Mouse (Mus musculus) frontal cortex, postnatal 10 days (tissue): ENCODE data around the gene Zzz3.
"Not testable (repeated sequence)": the region's sequence is repeated elsewhere in the genome, so short reads cannot be mapped to it uniquely, and the experiment has no call there.

Experiments used
- DNase-seq, 2 experiments: peaks; one replicate each; pipeline ENCODE4 v3.0.0; 2022; ENCODE audit warnings: low spot score in 2 of 2, mixed read lengths in 1 of 2

Zzz3 gene

DNA sequence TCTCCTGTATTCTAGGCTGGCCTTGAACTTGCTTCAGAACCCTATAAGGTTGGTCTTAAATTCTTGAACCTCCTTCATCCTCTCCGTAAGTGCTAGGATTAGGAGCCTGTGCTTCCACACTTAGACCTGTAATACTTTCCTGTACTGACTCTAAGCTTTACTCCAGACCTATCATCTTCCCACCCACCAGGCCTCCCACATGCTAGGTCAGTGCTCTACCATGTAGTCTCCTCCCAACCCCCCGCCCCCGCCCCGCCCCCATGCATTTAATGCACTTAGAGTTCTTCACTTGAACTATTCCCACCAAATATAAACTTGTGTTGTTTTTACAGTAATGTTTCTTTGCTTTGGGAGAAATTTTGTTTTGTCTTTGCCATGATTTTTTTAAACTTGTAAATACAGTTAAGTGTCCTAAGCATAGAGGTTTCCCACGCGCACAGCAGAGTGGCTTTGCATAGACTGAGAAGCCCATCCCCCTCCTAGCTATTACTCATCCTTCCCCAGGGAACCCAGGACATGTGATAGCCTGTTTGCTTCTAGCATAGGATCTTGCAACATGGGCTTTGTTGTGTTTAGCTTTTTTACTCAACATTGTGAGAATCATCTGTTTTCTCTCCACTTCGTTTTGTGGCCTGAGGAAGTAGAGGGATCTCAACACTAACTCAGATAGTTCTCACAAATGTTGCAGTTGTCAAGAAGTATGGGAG lies 6.8 kb downstream of the Zzz3 start:
- no peak for DNase-seq

GRCm38 (mm10) chr3:152402671-152403066 lies 7.4 kb downstream of the Zzz3 start:
- no peak for DNase-seq

- DNase-seq: no peak
Measured at GRCm38 (mm10) chr3:152403827-152404226, 8.6 kb downstream of the Zzz3 start.

- DNase-seq: no peak
Measured at GRCm38 (mm10) chr3:152405420-152405819, 10.1 kb downstream of the Zzz3 start.

GRCm38 (mm10) chr3:152405978-152406640 lies 10.8 kb downstream of the Zzz3 start:
- DNase-seq: no peak

DNA sequence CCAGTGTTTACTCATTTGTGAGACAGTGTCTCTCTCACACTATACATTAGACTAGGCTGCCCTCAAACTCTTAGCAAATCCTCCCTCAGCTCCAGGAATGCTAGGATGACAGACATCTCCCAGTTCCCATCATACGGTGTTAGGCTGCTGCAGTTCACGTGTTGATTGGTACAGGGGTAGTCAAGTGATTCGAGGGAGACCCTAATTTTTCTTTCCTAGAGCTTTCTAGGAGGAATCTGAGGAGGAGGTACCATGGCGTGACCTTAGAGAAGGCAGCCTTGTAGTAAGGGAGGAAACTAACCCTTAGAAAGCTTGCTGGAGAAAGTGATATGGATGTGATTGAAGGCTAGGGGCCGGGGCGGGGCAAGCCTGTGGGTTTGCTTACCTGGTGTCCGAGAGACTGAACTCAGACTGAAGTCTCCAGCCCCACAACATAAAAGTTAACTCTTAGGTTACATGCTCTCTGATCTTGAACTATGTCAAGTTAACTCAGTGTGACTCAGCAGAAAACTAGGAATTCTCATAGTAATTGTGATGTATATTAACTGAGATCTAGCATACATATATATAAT lies 15.8 kb downstream of the Zzz3 start:
- DNase-seq: no peak

GRCm38 (mm10) chr3:152412362-152412761 lies 17.1 kb downstream of the Zzz3 start:
- DNase-seq: no peak

- DNase-seq: no peak
Measured at GRCm38 (mm10) chr3:152428925-152429324, 33.7 kb downstream of the Zzz3 start.

DNA sequence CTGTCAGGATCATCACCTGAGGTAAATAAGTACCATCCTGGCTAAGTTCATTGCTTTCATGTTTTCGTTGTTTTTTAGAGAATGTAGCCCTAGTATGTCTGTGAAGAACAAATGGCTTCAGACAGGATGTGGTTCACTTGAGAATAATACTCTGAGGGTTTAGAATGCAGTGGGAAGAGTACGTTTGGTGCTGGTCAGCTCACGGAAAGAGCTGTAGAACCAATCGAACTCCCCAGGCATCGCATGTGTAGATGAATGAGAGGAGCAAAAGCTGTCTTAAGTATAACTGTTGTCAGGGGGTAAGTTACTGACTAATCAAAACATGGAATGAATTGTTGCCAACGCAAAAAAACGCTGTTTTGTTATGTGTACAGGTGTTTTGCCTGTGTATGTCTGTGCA lies 37.4 kb downstream of the Zzz3 start:
- DNase-seq: no peak

- no peak for DNase-seq
Measured at GRCm38 (mm10) chr3:152435590-152435989, 40.3 kb downstream of the Zzz3 start.

DNA sequence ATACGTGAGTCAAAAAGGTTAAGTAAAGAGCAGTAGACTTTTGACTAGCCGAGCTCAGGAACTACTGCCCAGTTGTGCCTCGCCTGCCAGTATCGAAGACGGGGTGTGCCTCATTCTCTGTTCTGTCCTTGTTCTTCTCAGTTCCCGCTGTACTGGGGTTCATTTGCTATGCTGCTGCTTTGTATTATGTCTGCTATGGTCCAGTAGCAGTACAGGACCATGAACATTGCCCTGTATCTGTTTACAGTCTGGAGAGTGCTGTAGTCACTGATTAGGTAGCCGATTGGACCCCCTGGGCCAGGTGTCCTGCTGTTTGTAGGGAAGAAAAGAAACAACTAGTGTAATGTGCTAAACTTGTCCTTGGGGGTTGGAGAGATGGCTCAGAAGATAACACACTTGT lies 42.8 kb downstream of the Zzz3 start:
- no peak for DNase-seq

DNA sequence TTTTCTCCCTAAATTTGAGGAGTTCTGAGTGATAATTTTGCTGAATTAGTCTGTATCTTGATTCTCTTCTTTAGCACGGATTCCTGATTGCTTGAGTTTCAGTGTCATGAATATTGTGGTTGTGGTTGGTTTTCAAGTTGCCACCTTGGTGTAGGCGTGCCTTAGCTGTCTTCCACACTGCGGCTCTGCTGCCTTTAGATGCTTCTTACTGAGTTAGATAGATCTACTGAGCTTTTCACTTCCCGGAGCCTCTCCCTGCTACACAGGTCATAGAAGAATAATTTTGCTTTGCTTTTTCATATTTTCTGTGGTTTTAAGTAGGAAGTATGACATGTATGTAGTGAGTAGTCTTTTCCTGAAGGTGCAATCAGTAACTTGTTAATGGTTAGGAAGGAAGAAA lies 47.5 kb downstream of the Zzz3 start:
- no peak for DNase-seq

- no peak for DNase-seq
Measured at GRCm38 (mm10) chr3:152444114-152444513, 48.8 kb downstream of the Zzz3 start.

- no peak for DNase-seq
Measured at GRCm38 (mm10) chr3:152446966-152447365, 51.7 kb downstream of the Zzz3 start.

DNA sequence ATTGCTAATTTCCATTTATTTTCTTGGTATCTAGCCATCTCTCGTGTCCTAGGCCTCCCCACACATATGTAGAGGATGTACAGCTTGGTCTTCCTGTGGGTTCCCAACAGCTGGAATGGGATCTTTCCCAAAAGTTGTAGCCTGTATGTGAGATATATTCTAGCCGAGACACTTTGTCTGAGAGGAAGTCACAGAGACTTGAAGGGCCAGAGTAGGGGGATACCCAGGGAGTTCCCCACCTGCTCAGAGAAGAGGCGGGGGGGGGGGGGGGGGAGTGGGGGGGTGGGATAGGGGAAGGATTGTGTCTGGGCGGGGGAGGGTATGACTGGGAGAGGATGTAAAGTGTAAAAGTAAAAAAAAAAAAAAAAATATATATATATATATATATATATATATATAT lies 57.9 kb downstream of the Zzz3 start:
- no peak for DNase-seq

DNA sequence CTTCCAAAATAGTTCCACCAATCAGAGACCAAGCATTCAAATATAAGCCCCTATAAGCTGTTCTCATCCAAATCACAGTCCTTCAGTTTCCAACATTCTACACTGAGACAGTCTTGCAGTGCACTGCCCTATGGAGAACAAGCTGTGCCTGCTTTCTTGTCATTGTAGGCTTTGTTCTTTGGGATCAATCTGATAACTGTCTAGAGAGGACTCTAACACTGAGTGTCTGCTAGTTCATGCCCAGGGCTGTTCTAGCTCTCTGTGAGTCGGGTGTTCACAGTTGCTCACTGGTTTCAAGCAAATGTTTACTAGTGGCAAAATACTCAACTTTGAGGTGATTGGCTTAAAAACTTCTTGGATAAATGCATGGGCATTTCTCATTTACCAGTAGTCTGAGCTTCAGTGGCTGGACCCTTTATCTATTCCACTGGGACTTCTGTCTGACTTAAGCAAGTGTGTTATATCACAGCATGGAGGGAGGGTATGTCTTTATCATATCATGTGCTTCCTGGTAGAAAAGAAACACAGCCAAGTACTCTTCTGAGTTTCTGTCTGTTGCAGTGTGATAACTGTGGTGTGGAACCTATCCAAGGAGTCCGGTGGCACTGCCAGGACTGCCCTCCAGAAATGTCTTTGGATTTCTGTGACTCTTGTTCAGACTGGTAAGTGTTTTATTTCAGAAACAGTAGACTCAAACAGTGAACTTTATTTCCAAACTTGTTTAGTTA lies 62.2 kb downstream of the Zzz3 start:
- DNase-seq: no peak

GRCm38 (mm10) chr3:152458875-152459274 lies 63.6 kb downstream of the Zzz3 start:
- not testable (repeated sequence) for DNase-seq

- no peak for DNase-seq
Measured at GRCm38 (mm10) chr3:152460802-152461201, 65.5 kb downstream of the Zzz3 start.

DNA sequence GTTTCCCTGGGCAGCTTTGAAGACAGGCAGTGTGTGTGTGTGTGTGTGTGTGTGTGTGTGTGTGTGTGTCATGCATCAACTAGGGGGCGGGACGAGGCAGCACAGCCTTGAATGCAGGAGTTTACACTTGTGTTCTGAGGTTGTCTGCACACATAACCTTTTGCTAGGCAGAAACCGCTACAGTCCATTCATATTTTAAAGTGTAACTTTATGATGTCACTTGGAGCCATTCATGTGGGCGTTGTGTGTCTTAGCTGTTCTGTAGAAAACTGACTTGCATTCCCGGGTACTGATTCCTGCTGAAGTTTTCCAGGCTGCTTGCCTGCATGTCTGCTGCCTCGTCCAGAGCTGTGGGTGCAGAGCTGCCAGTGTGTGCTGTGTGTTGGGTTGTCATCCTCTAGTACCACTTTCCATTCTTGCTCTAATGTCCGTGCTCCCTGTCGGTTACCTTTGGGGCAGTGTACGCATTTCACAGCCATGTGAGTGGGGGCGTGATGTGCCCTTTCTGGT lies 66.8 kb downstream of the Zzz3 start:
- no peak for DNase-seq

DNA sequence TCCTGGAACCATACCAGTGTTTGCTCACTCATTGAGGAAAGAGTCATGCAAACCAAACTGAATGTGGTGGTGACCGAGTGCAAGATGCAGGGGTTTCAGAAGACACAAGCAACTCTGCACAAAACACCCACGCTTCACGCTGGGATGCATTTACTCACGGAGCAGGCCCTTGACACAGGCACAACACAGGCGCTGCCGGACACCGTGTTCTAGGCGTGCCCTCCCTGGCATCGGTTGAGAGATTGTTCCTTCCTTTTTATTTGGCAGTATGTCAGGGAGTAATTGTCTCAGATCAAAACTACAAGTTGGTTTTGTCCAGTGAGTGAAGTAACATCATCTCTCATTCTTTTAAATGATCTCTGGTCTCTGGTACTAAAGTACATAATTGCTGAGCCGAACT lies 67.6 kb downstream of the Zzz3 start:
- no peak for DNase-seq

DNA sequence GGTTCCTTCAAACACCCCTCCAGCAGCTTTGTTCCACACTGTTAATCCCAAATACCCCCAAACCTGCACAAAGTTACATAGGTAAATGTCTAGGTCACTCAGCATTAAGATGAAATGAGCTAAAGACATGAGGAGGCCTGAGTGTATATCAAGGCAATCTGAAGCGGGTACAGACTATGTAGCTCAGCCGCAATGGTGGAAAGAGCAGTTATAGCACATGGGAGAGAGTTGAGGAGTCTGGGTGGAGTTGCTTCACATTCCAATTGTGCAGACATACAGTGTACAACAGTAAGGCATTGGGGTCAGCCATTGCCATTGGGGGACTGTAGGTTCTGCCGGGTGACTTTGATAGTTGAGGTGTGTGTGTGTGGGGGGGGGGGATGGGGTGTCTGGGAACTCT lies 69.2 kb downstream of the Zzz3 start:
- no peak for DNase-seq

- no peak for DNase-seq
Measured at GRCm38 (mm10) chr3:152465338-152465737, 70.1 kb downstream of the Zzz3 start.
